Mouse (Mus musculus) testis, postnatal 14 days (tissue): Measurements from ENCODE around the gene Gcgr.
A peak's percentile ranks its signal among the peaks of the same experiment; 100 is the strongest.
"Not testable (repeated sequence)": the region's sequence is repeated elsewhere in the genome, so short reads cannot be mapped to it uniquely, and the experiment has no call there.

Experiments
- DNase-seq: peaks from one replicate; pipeline ENCODE4 v3.0.0; 2021; ENCODE audit warnings: low spot score

The Gcgr gene

DNA sequence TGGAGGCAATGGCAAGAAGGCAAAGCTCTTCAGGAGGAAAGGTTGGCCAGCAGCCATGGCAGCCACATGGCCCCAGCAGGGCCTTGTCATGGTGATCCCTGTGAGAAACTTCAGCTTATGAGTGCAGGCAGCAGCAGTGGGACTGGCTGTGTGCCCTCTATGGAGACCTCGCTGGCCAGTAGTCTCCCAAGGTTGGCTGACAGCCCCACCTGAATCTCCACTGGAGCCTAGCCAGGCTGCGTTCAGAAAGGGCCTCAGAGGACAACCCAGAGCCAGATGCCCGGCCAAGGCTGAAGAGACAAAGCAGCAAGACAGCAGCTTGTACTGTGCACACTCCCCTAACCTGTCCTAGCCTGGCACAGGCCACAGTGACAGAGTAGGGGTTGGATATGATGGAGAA is 8.0 kb downstream of the Gcgr start:
- no peak for DNase-seq

DNA sequence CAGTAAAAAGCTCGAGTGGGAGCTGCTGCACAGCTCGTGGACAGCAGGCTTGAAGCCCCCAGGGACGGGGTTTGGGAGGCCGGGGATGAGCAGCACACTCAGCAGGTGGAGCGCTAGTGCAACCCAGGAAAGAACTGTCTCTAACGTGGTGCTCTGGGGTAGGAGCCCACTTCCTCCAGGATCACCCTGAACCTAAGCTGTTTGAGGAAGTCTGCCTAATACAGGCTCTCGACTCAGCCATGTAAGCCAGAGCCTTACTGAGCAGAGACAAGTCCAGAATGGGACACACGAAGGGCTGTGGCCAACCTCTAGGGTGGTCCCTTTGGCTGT is 8.4 kb downstream of the Gcgr start:
- no peak for DNase-seq

DNA sequence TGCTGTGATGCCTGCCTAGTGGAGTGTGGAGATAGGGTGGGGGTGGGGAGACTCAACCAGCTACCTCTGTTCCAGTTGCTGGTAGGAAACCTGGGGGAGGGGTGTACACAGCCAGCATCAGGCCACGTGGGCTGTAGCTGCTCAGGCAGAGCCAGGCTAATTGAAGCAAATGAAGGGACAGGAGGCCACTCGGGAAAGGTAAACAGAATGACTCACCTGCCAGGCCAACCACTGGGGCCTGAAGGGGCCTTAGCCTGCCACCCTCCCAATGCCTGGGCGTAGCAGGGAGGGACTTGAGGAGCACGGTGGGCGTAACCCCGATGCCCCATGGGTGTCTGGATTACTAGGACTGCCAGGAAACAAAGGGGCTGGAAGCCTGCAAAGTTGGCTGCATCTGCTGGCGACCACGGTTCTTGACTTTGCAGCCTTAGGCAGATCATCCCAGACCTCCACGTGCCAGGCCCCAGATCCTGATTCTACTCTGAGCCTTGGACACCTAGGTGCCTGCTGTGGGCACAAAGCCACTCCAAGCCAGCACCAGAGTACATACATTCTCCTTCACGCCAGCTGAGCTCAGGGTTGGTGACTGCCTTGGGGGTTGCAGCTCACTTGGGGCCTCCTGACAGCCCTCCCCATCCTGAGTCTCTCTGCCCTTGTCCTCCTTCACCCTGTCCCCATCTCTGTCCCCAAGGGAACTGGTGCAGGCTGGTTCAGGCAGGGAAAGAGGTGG is 9.0 kb downstream of the Gcgr start:
- DNase-seq, result no peak

DNA sequence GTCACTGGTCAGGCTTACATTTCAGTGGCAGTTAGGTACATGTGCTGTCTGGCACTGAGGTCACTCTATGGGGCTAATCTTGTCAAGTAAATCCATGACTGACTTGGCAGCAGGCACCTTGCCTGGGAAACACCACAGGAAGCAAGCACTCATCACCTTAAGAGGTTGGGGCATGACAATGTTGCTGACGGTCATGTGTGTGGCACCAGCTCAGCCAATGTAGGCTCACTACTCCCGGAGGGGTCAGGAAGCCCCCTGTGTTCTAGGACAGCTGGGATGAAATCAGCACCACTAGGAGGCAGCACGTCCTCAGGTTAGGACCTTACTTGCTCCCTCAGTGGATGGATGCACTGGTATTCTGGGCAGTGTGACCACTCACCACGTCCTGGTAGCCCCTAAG is 11.4 kb downstream of the Gcgr start:
- no peak for DNase-seq

DNA sequence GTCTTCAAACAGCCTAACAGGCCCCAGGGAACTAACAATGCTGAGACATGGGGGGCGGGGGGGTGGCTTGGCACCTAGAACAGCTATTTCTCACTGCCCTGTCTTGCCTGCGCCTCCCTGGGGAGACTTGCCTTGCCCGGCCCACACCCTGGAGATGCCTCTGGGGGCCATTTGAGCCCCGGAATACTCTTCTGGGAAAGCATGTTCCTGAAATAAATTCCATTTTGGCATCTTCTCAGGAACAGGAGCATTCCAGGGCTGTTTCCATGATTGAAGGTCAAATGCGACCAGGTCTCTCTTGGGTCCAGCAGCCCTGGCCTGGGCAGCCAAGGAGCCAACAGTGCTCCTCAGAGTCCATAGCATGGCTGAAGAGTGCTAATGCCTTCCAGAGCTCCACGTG is 11.9 kb downstream of the Gcgr start:
- no peak for DNase-seq

DNA sequence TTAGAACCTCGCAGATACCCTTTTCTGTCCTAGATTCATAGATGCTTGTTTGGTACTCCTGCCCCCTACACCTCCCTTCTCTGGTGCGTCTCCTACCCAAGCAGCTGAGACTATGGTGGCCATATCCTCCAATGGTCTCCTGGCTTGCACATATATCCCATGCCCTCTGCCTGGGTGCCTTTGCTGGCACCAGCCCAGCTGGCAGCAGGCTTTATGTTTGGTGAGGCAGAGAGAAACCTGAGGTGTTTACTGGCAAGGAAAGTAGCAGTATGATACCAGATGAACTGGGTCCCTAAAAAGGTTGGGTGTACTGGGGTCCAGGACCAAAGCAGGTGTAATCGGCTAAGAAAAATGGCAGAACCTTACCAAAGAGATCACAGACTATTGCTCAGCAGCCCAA is 15.5 kb downstream of the Gcgr start:
- DNase-seq, result no peak

DNA sequence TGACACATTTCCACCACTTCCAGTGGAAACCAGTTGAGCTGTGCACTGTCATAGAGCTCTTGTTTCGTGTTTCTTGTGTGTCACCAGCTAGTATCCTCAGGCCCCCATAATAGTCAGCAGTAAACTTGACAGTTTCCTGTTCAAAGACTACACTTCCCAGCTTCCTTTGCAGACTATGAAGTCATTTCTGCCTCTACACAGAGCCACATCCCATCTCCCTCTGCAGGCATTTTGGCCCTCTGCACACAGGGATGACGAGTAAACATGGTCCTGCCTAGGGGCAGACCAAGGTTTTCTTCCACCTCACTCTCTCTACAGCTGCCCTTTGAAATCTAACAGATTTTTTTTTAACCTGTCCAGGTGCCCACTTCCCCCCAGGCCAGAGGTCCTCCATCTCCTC is 17.0 kb downstream of the Gcgr start:
- no peak for DNase-seq

DNA sequence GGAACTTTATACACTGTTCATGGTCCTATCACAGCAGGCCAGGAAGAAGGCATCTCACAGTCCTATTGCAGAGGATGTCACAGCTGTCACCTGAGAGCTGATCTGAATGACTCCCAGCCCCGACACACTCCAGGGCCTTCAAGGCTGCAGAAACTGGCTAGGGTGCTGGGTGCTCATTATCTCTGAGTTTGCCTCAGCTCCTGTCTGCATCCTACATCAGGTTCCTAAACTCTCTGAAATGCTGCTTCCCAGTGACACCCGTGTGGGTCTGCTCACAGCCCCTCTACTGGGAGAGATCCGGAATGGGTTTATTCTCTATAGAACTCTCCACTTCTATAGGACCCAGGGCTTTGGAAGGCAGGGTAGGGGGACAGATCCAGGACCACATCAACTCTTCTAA is 17.7 kb downstream of the Gcgr start:
- DNase-seq, result no peak

DNA sequence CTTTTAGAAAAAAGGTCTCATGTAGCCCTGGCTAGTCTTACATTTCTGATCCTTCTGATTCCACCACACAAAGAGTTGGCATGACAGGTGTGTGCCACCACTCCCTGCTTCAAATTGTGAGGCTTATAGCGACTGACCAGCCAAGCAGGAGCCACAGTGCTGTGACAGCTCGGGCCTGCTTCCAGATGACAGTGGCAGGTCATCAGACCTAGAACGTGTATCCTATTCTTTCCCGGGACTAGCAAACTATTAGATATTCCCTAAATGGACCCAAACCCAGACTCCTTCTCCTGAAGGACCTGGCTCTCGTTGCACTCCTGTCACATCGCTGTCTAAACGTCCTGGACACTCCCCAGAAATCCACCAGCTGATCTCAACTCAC is 18.3 kb downstream of the Gcgr start:
- no peak for DNase-seq

DNA sequence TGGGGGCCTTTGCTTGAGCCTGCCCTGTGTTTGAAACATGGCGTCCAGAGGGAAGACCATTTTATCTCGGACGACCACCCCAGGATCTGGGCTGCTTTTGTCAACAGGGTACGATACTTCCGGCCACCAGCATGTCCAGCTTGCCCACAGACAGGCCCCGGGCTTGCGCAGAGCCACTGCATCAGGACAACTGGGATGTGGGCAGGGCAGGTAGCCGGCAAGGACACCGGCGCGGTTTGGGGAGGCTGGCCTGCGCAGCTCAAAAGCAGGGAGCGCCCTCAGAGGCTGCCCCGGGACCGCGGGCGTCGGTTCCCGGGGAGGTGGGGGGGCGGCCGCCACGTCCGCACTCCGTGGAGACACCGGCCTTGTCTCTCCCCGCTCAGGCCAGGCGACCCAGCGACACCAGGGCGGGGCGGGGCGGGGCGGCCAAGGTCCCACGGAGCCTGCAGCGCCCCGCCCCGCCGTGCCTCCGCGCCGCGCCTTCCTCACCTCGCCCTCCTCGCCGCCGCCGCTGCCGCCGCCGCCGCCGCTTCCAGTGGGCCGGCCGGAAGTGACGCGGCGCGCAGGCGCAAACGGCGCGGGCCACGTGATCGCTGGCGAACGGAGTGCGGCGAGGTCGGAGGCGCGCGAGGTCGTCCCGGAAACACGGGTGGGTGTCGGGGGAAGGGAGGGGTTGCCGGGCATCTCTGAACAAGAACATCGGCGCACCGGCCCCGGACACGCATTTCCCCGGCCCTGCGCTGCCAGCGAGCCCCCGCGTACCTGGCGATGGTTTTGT is 18.9 kb downstream of the Gcgr start, which contains the start of gene Mcrip1:
Mcrip1 (minus strand) TSS at position 560 of the 778 bp plus-strand sequence.
- DNase-seq, result peak; percentile 91

DNA sequence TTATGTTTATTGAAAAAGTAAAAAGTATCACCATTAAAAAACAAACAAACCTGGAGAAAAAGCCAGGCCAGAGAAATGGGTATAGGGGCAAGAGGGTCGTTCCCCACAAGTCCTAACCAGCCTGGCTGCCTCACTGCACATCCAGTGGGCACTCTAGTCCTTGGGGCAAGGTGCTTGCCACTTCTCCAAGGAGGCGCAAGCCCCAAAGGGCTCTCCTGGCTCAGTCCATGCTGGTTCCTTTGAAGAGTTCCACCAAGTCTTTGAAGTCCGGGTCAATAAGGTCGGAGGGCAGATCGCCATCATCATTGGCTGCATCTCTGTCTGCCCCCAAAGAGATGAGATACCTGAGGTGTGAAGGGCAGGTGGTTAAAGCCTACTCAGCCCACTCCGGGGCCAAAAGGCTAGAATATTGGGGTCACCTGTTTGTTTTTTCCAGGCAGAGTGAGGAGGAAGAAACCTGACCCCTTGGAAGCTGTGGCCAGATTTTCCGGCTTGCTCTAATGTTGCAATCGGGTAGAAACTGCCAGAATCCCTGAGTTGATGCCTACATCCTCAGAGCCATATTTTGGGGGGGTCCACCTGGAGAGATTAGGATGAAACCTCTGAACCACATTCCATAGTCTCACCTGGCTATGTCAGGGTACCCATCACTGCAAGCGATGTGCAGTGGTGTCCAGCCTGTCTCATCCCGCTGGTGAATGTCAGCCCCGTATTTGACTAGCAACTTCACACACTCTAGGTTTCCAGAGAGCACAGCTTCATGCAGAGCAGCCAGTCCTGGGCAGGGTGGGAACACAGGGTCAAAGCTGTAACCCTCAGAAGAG is 19.7 kb downstream of the Gcgr start:
- no peak for DNase-seq

DNA sequence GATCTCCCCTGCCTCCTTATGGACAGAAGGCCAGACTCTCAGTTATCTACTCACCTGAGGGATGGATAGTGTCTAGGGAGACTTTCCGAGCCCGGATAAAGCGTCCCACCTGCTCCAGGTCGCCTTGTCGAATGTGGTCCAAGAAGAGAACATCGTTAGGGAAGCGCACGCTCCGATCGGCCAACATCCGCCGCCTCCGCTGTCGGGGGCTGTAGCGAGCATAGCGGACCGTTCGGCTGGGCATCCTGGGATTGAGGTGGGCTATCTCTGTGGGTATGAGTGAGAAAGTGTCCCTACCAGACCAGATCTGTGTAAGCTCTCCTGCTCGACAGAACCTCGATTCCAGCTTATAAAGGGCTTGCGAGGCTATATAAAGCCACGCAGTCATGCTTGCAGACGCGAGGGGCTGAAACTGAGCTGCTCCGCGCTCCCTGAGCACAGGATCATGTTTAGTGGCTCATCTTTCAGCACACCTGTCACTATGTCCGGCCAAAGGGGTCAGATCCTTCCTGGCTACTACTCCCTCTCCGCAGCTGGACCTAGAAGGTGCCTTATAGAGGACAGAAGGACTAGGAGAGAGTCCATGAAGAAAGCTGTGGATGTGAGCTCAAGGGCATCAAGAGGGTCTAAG is 20.4 kb downstream of the Gcgr start, which contains the start of gene Ppp1r27:
Ppp1r27 (minus strand) TSS at position 323 of the 631 bp plus-strand sequence.
- DNase-seq, result no peak

DNA sequence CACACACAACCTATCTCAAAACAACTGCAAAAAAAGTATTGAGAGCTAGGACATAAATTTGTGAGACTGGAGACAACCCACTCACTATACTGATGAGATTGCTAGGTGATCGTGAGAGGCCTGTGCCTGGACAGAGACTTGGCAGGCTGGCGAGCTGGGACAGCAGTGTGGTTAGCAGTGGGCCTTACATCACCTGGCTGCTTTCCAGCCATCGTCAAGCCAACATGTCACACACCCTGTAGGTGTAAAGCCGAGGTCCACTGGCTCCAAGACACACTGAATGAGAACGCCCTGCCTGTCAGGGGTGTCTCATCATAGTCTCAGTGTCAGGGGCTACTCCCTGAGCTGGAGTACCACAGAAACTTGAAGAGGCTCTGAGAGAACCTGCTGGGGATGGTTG is 22.2 kb downstream of the Gcgr start:
- DNase-seq, result no peak

DNA sequence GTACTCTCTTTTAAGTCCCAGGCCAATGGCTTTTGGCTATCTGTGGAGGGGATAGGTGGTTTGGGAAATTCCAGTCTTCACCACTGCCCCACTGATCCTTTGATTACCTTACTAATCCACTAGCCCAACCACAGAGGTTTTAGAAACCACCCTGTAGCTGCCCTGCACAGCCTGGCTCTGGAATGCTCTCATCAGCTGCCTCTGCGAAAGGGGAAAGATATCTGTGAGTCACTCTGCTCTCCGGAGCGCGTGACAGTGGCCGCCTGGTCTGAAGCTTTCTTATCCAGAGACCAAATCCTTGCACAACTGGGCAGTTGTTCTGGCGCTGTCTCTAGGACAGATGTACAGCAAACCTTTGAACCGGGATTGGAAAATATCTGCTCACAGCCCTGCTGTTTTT is 24.3 kb downstream of the Gcgr start:
- no peak for DNase-seq

DNA sequence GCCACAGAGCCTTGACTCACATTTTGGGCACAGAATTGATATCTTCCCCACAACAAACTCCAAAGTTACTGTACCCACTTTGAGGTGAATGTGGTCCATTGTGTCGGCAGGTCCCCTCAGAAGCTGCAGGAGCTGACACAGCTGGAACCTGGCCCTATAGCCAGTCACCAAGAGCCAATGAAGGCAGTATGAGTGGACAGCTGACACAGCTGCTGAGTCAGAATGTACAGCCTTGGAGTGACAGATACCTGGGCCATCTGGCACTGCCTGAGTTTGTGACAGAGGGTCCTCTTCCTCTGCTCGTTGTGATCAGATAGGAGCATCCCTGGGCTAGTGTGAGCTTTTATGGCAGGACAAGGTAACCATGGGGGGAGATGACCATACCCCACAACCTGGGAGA is 24.8 kb downstream of the Gcgr start:
- DNase-seq, result no peak

DNA sequence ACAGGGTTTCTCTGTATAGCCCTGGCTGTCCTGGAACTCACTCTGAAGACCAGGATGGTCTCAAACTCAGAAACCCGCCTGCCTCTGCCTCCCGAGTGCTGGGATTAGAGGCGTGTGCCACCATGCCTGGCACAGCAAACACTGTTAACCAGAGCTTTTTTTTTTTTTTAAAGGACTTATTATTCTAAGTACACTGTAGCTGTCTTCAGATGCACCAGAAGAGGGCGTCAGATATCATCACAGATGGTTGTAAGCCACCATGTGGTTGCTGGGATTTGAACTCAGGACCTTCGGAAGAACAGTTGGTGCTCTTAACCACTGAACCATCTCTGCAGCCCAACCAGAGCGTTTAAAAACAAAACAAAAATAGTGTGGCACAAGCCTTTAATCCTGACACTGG is 28.3 kb downstream of the Gcgr start:
- DNase-seq, result not testable (repeated sequence)

DNA sequence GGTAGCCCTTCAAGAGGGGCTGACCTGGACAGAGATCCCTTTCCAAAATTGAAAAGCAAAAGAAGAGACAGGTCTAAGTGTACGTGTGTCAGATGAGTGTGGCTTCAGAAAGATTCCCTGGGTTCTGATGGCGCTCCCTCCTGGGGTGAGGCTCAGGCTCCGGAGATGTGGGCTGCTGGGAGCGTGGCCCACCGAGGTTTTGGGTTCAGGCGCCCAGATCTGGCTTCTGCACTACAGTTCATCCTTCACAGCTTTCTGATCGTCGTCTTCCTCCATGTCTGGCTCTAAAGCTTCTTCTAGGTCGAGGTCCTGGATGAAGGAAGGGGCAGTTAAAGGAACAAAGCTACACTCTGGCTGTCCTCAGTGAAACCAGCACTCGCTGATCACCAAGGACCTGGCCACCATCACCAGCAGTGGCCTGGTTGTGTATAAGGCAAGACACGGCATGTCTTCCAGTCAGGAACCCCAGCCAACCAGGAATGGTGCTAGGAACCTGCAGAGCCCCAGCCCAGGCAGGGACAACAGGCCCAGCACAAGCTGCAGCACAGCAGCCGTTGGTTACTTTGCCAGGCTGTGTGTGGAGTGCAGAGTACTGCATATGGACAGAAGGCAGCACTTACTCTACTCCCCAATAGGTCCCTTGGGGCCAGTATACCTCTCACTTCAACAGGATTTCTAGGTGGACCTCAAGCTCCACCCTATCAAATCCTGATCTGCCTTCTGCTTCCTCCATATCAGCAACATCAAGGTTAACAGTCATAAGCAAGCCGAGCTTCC is 30.6 kb downstream of the Gcgr start:
- DNase-seq, result no peak

DNA sequence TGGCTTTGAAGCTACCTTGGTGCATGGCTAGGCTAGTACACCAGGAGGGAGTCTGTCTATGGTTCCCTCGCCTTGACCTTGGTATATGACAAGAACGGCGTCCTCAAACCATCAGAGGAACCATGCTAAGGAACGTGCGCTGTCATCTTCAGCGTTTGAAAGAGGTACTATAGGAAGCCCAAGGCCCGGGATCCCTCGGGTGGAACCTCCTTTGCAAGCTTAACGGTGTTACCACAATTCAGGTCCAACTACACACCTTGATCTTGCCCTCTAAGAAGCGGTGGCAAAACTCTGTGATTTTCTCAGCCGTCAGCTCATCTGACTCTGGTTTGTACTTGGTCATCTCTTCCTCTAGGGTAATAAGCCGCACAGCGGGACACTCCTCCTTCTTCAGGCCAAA is 32.5 kb downstream of the Gcgr start:
- no peak for DNase-seq

DNA sequence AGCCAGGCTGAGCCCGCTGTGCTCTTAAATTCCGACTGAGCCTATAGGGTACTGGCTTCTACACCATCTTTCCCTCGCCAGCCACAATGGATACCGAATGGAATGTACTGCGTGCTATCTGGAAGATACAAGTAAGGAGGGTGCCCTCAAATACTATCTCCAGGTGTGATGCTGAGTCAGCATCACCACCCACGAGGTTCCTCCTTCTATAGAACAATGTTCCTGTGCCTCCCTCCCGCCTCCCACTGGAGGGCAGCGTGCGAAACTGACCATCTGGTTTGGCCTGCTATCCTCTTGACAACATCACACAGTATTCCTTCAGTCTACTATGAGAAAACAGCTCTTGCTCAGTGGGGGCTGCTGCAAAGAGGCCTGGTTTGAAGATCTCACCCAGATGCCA is 34.6 kb downstream of the Gcgr start:
- no peak for DNase-seq

DNA sequence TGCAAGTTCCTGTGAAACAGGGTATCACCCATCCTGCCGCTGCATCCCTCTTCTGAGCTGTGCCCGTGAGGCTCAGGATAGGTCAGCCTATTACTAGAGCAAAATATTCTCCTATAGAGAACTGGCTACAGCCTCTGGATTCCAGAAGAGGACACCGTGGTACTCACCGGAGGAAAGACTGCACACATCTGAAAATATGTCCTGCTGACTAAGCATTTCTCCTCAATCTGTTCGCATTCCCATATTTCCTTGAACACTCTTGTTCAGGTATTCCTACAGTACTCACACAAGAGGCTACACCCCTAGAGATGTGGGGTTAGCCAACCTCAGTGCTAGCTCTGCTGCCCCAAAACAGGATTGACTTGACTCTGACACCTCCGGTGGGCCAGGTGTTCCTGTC is 37.8 kb downstream of the Gcgr start:
- no peak for DNase-seq

DNA sequence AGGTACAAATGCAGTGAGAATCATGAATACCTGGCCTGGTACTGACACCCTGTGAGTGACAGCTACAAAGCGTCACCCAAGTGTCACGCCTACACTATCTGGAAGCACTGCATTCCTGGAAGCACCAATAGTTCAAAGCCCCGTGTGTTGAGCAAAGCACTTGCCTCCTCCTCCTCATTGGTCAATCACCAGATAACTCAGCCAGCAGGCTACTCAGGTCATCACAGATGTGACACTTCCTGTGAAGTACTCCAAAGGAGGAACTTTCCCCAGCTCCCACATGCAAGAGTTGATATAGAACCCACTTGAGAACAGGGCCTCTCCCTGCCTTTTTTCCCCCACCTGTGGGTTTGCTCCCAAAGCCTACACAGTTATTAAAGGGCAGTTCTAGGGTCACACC is 40.6 kb downstream of the Gcgr start:
- DNase-seq, result no peak
